Mouse (Mus musculus) embryonic facial prominence, embryonic 13.5 days (tissue): ENCODE measurements around the gene Rassf3. TPM values are rescaled to one million over a fixed set of nuclear protein-coding genes. Genes with fewer than 3 reads are reported as not detected.

Source experiments
- ATAC-seq: fragments of 200-750 bp; cut with Nextera tagmentation; 2 replicates; pipeline ENCODE4 v1.8.0; 2017; ENCODE audit warnings: low read depth; ENCODE audit not compliant: insufficient number of reproducible peaks, insufficient read depth, low FRiP score, low TSS enrichment
- H3K27ac ChIP-seq: fragments of 300-500 bp; sonication (generic); 2 replicates; pipeline ENCODE4 v1.5.1; 2015; ENCODE audit warnings: moderate library complexity, mild to moderate bottlenecking, inconsistent platforms
- H3K27me3 ChIP-seq: fragments of 300-500 bp; sonication (generic); 2 replicates; pipeline ENCODE4 v1.6.1; 2015; ENCODE audit warnings: mild to moderate bottlenecking, inconsistent platforms
- H3K36me3 ChIP-seq: fragments of 300-500 bp; sonication (generic); 2 replicates; pipeline ENCODE4 v1.6.1; 2015; ENCODE audit warnings: mild to moderate bottlenecking, inconsistent platforms
- H3K4me1 ChIP-seq: fragments of 300-500 bp; sonication (generic); 2 replicates; pipeline ENCODE4 v1.6.1; 2015; ENCODE audit warnings: inconsistent platforms
- H3K4me2 ChIP-seq: fragments of 300-500 bp; sonication (generic); 2 replicates; pipeline ENCODE4 v1.6.1; 2015; ENCODE audit warnings: moderate library complexity, mild to moderate bottlenecking, inconsistent platforms
- H3K4me3 ChIP-seq: fragments of 300-500 bp; sonication (generic); 2 replicates; pipeline ENCODE4 v1.5.1; 2015; ENCODE audit warnings: mild to moderate bottlenecking, inconsistent platforms
- H3K9ac ChIP-seq: fragments of 300-500 bp; sonication (generic); 2 replicates; pipeline ENCODE4 v1.6.1; 2015; ENCODE audit warnings: mild to moderate bottlenecking, inconsistent platforms
- H3K9me3 ChIP-seq: fragments of 300-500 bp; sonication (generic); 2 replicates; pipeline ENCODE4 v1.6.1; 2016; ENCODE audit warnings: inconsistent platforms
- WGBS: fragments of 180-500 bp; shearing (Covaris S2); methylation state at CpG from one replicate; pipeline ENCODE4 v1.1.7; 2015; ENCODE audit warnings: mixed read lengths; 5-methylcytosine and 5-hydroxymethylcytosine counted together
- polyA plus RNA-seq: library from polyadenylated mRNA; unstranded; fragments of >200 nt; fragmentation: Nextera tagmentation; extraction: Ambion mirVana; gene quantifications from 2 replicates; pipeline ENCODE4 v1.2.1, GENCODE M21; 2015

Rassf3 gene
- polyA plus RNA-seq, 1 experiment from 2014 or later: 20.8 TPM

DNA sequence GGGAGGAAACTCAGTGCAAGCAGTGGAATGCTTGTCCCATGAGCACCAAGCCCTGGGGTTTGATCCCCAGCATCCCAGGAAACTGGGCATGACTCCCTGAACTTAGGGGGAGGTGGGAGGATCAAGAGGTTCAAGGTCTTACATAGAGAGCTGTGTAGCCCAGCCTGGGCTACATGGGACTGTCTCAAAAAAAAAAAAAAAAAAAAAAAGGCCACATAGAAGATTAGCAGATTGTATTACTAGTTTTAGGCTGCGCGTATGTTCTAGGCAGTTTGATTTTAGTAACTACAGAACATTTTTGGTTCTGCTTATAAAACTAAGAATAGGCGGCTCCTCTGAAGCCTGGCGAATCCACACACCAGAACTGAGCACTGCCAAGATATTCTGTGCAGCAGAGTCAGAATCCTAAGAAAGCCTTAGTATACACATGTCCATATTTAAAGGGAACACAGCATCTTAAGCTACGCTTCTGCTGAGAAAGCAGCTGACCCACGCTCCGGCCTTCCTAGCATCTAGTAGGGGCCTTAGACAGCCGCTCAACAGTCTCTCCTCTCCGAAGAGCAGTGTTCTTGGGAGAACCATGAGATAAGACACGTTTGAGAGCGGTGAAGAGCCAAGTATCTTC is 3.4 kb downstream of the Rassf3 start:
- Histone ChIP-seq H3K4me1 (peaks cover 68% of the 10 kb centered on the region), H3K4me2 (peak overlapping the region; percentile 75), H3K27me3 (no peaks in the 10 kb centered on the region), H3K36me3 (no peaks in the 10 kb centered on the region), H3K9ac (0 out of 2 replicates have a peak overlapping the region, but pooled peaks have one; percentile 27), H3K9me3 (no peaks in the 10 kb centered on the region), H3K4me3 (0 out of 2 replicates have a peak overlapping the region, but pooled peaks have one; percentile 92), H3K27ac (0 out of 2 replicates have a peak overlapping the region, but pooled peaks have one; percentile 71)
- ATAC-seq: no peak
- 74% methylated on average over 11 of the region's 11 CpGs for WGBS

- no peaks in the 10 kb centered on the region for H3K27me3 ChIP-seq
- peak overlapping the region; percentile 71 for H3K27ac ChIP-seq
- H3K36me3 ChIP-seq: no peaks in the 10 kb centered on the region
- H3K4me2 ChIP-seq: peak overlapping the region; percentile 9; the same call in 1 of the 2 replicates
- no peak overlapping the region for H3K9ac ChIP-seq
- no peak for ATAC-seq
- no peak overlapping the region for H3K4me3 ChIP-seq
- 32% methylated on average over 8 of the region's 8 CpGs for WGBS
- H3K9me3 ChIP-seq: no peaks in the 10 kb centered on the region
- H3K4me1 ChIP-seq: peaks cover 72% of the 10 kb centered on the region
These were observed 4.5 kb downstream of the Rassf3 start for GRCm38 (mm10) chr10:121471570-121472197.

DNA sequence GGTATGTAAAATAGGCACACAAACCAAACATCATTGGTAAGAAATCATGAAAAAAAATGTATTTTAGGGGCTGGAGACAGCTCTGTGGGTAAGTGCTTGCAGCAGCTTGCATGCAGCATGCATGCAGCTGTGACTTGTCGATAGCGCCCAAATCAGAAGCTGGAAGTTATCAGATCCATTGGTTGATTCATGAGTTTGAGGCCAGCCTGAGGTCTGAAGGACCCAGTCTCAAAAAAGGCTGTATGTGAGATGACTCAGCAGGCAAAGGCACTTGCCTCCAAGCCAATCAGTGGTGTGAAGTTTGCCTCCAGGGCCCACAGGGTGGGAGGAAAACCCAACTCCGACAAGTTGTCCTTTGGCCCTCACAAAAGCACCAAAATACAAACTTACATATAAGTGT is 6.5 kb downstream of the Rassf3 start:
- Histone ChIP-seq H3K27me3 (no peaks in the 10 kb centered on the region), H3K9me3 (no peaks in the 10 kb centered on the region), H3K4me2 (no peak overlapping the region), H3K4me1 (peaks cover 81% of the 10 kb centered on the region), H3K36me3 (no peaks in the 10 kb centered on the region), H3K9ac (no peak overlapping the region), H3K4me3 (no peak overlapping the region), H3K27ac (peak overlapping the region; percentile 80; the same call in 1 of the 2 replicates)
- ATAC-seq: no peak
- WGBS: 42% methylated on average over 3 of the region's 3 CpGs

GRCm38 (mm10) chr10:121468985-121469384 is 7.2 kb downstream of the Rassf3 start:
- no peak for ATAC-seq
- peak overlapping the region; percentile 24; the same call in 1 of the 2 replicates for H3K4me2 ChIP-seq
- peaks cover 76% of the 10 kb centered on the region for H3K4me1 ChIP-seq
- H3K9me3 ChIP-seq: no peaks in the 10 kb centered on the region
- no peaks in the 10 kb centered on the region for H3K36me3 ChIP-seq
- H3K27ac ChIP-seq: peak overlapping the region; percentile 80
- H3K9ac ChIP-seq: no peak overlapping the region
- WGBS: 31% methylated on average over 5 of the region's 5 CpGs
- H3K4me3 ChIP-seq: no peak overlapping the region
- H3K27me3 ChIP-seq: no peaks in the 10 kb centered on the region

DNA sequence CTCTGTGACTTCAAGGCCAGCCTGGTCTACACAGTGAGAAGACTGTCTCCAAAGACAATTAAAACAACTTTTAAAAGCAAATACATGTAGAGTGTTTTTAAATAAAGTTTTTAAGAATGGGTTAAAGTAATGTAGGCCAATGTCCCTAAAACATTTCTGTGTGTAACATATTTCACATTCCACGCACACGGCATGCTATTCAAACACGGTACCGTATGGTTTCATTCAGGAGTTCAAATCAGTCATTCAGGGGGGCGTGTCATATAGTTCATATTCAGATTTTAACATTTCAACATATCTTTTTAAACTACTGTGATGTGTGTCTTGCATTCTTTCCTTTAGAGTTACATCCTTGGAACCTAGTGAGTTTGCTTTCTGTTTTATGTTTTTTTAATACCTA is 7.9 kb downstream of the Rassf3 start:
- H3K4me1 ChIP-seq: peaks cover 69% of the 10 kb centered on the region
- H3K36me3 ChIP-seq: no peaks in the 10 kb centered on the region
- 32% methylated on average over 5 of the region's 5 CpGs for WGBS
- no peak for ATAC-seq
- H3K27me3 ChIP-seq: no peaks in the 10 kb centered on the region
- H3K9me3 ChIP-seq: no peaks in the 10 kb centered on the region
- H3K4me2 ChIP-seq: peak overlapping the region; percentile 32
- no peak overlapping the region for H3K4me3 ChIP-seq
- H3K27ac ChIP-seq: peak overlapping the region; percentile 80
- H3K9ac ChIP-seq: no peak overlapping the region

GRCm38 (mm10) chr10:121467792-121468191 is 8.4 kb downstream of the Rassf3 start:
- peak overlapping the region; percentile 32 for H3K4me2 ChIP-seq
- H3K9me3 ChIP-seq: no peaks in the 10 kb centered on the region
- 9% methylated on average over 8 of the region's 8 CpGs for WGBS
- H3K27ac ChIP-seq: peak overlapping the region; percentile 80
- H3K4me1 ChIP-seq: peaks cover 64% of the 10 kb centered on the region
- H3K27me3 ChIP-seq: no peaks in the 10 kb centered on the region
- peaks cover under 1% of the 10 kb centered on the region; the same call in 1 of the 2 replicates for H3K36me3 ChIP-seq
- no peak overlapping the region for H3K9ac ChIP-seq
- ATAC-seq: peak; percentile 68
- no peak overlapping the region for H3K4me3 ChIP-seq

GRCm38 (mm10) chr10:121467016-121467415 is 9.1 kb downstream of the Rassf3 start:
- WGBS: 55% methylated on average over 13 of the region's 13 CpGs
- Histone ChIP-seq H3K9ac (no peak overlapping the region), H3K36me3 (peaks cover 8% of the 10 kb centered on the region; the same call in 1 of the 2 replicates), H3K27ac (peak overlapping the region; percentile 80; the same call in 1 of the 2 replicates), H3K27me3 (no peaks in the 10 kb centered on the region), H3K4me1 (peaks cover 65% of the 10 kb centered on the region), H3K4me2 (peak overlapping the region; percentile 32), H3K9me3 (no peaks in the 10 kb centered on the region), H3K4me3 (no peak overlapping the region)
- ATAC-seq: no peak

DNA sequence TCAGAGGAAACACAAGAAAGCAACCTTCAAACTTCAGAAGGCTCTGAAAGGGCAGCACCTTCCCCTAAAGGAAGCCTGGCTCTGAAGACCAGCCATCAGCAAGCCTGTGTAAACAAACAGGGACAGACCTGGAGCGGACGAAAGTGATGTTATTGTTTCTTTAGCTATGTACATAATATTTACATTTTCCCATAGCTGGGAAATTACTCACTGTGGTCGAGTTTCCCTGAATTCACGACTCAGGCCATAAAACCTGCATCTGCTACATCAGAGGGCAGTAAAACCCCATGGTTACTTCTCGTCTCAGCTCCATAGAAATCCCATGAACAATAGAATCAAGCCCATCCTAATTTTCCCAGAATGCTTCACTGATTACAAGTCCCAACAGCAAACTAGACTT is 11.1 kb downstream of the Rassf3 start:
- Histone ChIP-seq H3K27ac (peak overlapping the region; percentile 58), H3K4me2 (no peak overlapping the region), H3K4me1 (peaks cover 66% of the 10 kb centered on the region), H3K9me3 (no peaks in the 10 kb centered on the region), H3K9ac (no peak overlapping the region), H3K27me3 (no peaks in the 10 kb centered on the region), H3K4me3 (no peak overlapping the region), H3K36me3 (peaks cover 8% of the 10 kb centered on the region; the same call in 1 of the 2 replicates)
- no peak for ATAC-seq
- 45% methylated on average over 5 of the region's 5 CpGs for WGBS

DNA sequence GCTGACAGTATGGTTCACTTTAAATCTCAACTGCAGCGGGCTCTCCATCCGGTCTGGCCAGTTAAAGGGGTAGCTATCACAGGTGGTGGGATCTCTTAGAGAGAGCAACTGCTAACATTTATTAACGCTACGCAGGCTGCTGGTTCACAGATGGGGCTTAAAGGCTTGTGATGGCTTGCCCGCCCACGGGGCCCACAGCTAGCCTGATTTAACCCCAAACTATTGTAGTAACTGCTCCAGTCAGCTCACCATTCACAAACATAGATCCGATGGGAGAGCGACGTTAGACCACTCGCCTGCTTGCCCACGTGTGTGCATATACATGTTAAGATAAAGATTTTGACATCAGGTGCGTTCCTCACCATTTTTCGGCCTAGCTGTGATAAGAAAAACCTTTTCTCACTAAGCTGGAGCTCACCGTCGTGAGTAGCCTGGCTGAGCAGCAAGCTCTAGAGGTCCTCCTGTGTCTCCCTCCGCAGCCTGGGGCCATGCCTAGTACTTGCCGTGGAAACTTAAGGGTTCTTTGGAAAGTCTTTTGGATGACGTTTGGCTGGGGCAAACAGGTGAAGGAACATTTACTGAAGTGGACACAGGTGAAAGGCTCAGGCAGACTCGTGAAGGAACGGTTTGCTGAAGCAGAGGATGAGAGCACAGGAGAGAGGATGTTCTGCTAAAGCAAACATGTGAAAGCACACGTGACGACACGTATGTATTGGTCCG is 13.8 kb downstream of the Rassf3 start:
- no peaks in the 10 kb centered on the region for H3K27me3 ChIP-seq
- peak overlapping the region; percentile 46 for H3K4me2 ChIP-seq
- WGBS: 56% methylated on average over 24 of the region's 24 CpGs
- H3K4me1 ChIP-seq: peaks cover 58% of the 10 kb centered on the region
- H3K4me3 ChIP-seq: no peak overlapping the region
- no peak for ATAC-seq
- H3K9ac ChIP-seq: 0 out of 2 replicates have a peak overlapping the region, but pooled peaks have one; percentile 44
- no peaks in the 10 kb centered on the region for H3K9me3 ChIP-seq
- H3K36me3 ChIP-seq: peaks cover 8% of the 10 kb centered on the region; the same call in 1 of the 2 replicates
- H3K27ac ChIP-seq: peak overlapping the region; percentile 69

GRCm38 (mm10) chr10:121461404-121462161 is 14.6 kb downstream of the Rassf3 start:
- Histone ChIP-seq H3K9me3 (no peaks in the 10 kb centered on the region), H3K4me3 (no peak overlapping the region; the same call in 1 of the 2 replicates), H3K27ac (peak overlapping the region; percentile 69), H3K27me3 (no peaks in the 10 kb centered on the region), H3K36me3 (peaks cover 8% of the 10 kb centered on the region; the same call in 1 of the 2 replicates), H3K4me2 (peak overlapping the region; percentile 46), H3K4me1 (peaks cover 52% of the 10 kb centered on the region), H3K9ac (peak overlapping the region; percentile 44)
- WGBS: 19% methylated on average over 22 of the region's 22 CpGs
- peak; percentile 63; the same call in 1 of the 2 replicates for ATAC-seq
